Mouse (Mus musculus): ENCODE data around the gene Tmem40. TPM values are rescaled to one million over a fixed set of nuclear protein-coding genes. Genes with fewer than 3 reads are reported as not detected.

The Tmem40 gene
- 34.2 and 42.3 TPM in 2 replicates for polyA plus RNA-seq (2015; fragmentation: Nextera tagmentation; extraction: Ambion mirVana)

GRCm38 (mm10) chr6:115761995-115762756 is at the start of gene Tmem40:
Gene Tmem40 (minus strand): TSS chr6:115762410.
- Histone ChIP-seq H3K4me1 (ENCODE audit: control insufficient read depth, insufficient read depth, low read length) (peaks cover 19% of the 10 kb centered on the region), H3K4me2 (ENCODE audit: low read depth, low read length) (peak within 1 kb of the TSS; percentile 29; the same call in 1 of the 2 replicates), H3K9ac (ENCODE audit: low read length) (peak within 1 kb of the TSS; percentile 34; the same call in 1 of the 2 replicates), H3K36me3 (ENCODE audit: control insufficient read depth, insufficient read depth, low read length) (no peaks in the 10 kb centered on the region), H3K27me3 (ENCODE audit: control insufficient read depth, insufficient read depth, low read length) (no peaks in the 10 kb centered on the region), H3K27ac (ENCODE audit: low read length) (peak within 1 kb of the TSS; percentile 39; the same call in 1 of the 2 replicates), H3K4me3 (replicated peaks; ENCODE audit: low read length) (0 out of 2 replicates have a peak within 1 kb of the TSS, but pooled peaks have one; percentile 0), H3K9me3 (replicated peaks; ENCODE audit: control insufficient read depth, low read length) (no peaks in the 10 kb centered on the region)
- 0 out of 2 replicates have a peak, but pooled peaks have one; percentile 11 for ATAC-seq (ENCODE audit: insufficient read depth, low FRiP score)
- WGBS = 3% methylated on average over 9 of the region's 9 CpGs

- Histone ChIP-seq H3K27me3 (ENCODE audit: control insufficient read depth, insufficient read depth, low read length) (no peaks in the 10 kb centered on the region), H3K4me3 (replicated peaks; ENCODE audit: low read length) (no peak overlapping the region), H3K4me2 (ENCODE audit: low read depth, low read length) (no peak overlapping the region), H3K9me3 (replicated peaks; ENCODE audit: control insufficient read depth, low read length) (no peaks in the 10 kb centered on the region), H3K36me3 (ENCODE audit: control insufficient read depth, insufficient read depth, low read length) (peaks cover 7% of the 10 kb centered on the region; the same call in 1 of the 2 replicates), H3K27ac (ENCODE audit: low read length) (no peak overlapping the region), H3K4me1 (ENCODE audit: control insufficient read depth, insufficient read depth, low read length) (peaks cover 8% of the 10 kb centered on the region), H3K9ac (ENCODE audit: low read length) (no peak overlapping the region)
- no peak for ATAC-seq (ENCODE audit: insufficient read depth, low FRiP score)
- 67% methylated on average over 8 of the region's 8 CpGs for WGBS
Observed at GRCm38 (mm10) chr6:115811606-115812005, 49.4 kb upstream of the Tmem40 start.

GRCm38 (mm10) chr6:115808488-115809231 is 46.5 kb upstream of the Tmem40 start, which contains the start of gene Rpl32:
Gene Rpl32 (minus strand): TSS chr6:115808747.
- WGBS = under 1% methylated on average over 47 of the region's 47 CpGs

GRCm38 (mm10) chr6:115808196-115808487 is 45.9 kb upstream of the Tmem40 start:
- under 1% methylated on average over 22 of the region's 22 CpGs for WGBS
- Histone ChIP-seq H3K4me1 (ENCODE audit: control insufficient read depth, insufficient read depth, low read length) (peaks cover 15% of the 10 kb centered on the region), H3K27ac (ENCODE audit: low read length) (peak overlapping the region; percentile 86), H3K4me2 (ENCODE audit: low read depth, low read length) (peak overlapping the region; percentile 87), H3K36me3 (ENCODE audit: control insufficient read depth, insufficient read depth, low read length) (peaks cover 24% of the 10 kb centered on the region), H3K27me3 (ENCODE audit: control insufficient read depth, insufficient read depth, low read length) (no peaks in the 10 kb centered on the region), H3K9ac (ENCODE audit: low read length) (peak overlapping the region; percentile 99), H3K4me3 (replicated peaks; ENCODE audit: low read length) (peak overlapping the region; percentile 100), H3K9me3 (replicated peaks; ENCODE audit: control insufficient read depth, low read length) (no peaks in the 10 kb centered on the region)
- ATAC-seq (ENCODE audit: insufficient read depth, low FRiP score) = no peak

More at GRCm38 (mm10) chr6:115808488-115809231, 46.5 kb upstream of the Tmem40 start, which contains the start of gene Rpl32:
- H3K9me3 ChIP-seq (replicated peaks; ENCODE audit: control insufficient read depth, low read length) = no peaks in the 10 kb centered on the region
- peaks cover 24% of the 10 kb centered on the region for H3K36me3 ChIP-seq (ENCODE audit: control insufficient read depth, insufficient read depth, low read length)
- no peaks in the 10 kb centered on the region for H3K27me3 ChIP-seq (ENCODE audit: control insufficient read depth, insufficient read depth, low read length)
- peak within 1 kb of the TSS; percentile 99 for H3K9ac ChIP-seq (ENCODE audit: low read length)
- H3K4me2 ChIP-seq (ENCODE audit: low read depth, low read length) = peak within 1 kb of the TSS; percentile 87
- peak within 1 kb of the TSS; percentile 86 for H3K27ac ChIP-seq (ENCODE audit: low read length)
- ATAC-seq (ENCODE audit: insufficient read depth, low FRiP score) = peak; percentile 90
- peaks cover 15% of the 10 kb centered on the region for H3K4me1 ChIP-seq (ENCODE audit: control insufficient read depth, insufficient read depth, low read length)
- H3K4me3 ChIP-seq (replicated peaks; ENCODE audit: low read length) = peak within 1 kb of the TSS; percentile 100

GRCm38 (mm10) chr6:115807464-115808195 is 45.4 kb upstream of the Tmem40 start:
- peak overlapping the region; percentile 99 for H3K9ac ChIP-seq (ENCODE audit: low read length)
- H3K4me2 ChIP-seq (ENCODE audit: low read depth, low read length) = peak overlapping the region; percentile 87
- H3K9me3 ChIP-seq (replicated peaks; ENCODE audit: control insufficient read depth, low read length) = no peaks in the 10 kb centered on the region
- peak overlapping the region; percentile 100 for H3K4me3 ChIP-seq (replicated peaks; ENCODE audit: low read length)
- 2% methylated on average over 15 of the region's 15 CpGs for WGBS
- H3K4me1 ChIP-seq (ENCODE audit: control insufficient read depth, insufficient read depth, low read length) = peaks cover 15% of the 10 kb centered on the region
- no peaks in the 10 kb centered on the region for H3K27me3 ChIP-seq (ENCODE audit: control insufficient read depth, insufficient read depth, low read length)
- H3K36me3 ChIP-seq (ENCODE audit: control insufficient read depth, insufficient read depth, low read length) = peaks cover 24% of the 10 kb centered on the region
- no peak for ATAC-seq (ENCODE audit: insufficient read depth, low FRiP score)
- peak overlapping the region; percentile 86 for H3K27ac ChIP-seq (ENCODE audit: low read length)

- Histone ChIP-seq H3K4me1 (ENCODE audit: control insufficient read depth, insufficient read depth, low read length) (peaks cover 15% of the 10 kb centered on the region), H3K27ac (ENCODE audit: low read length) (no peak overlapping the region), H3K36me3 (ENCODE audit: control insufficient read depth, insufficient read depth, low read length) (peaks cover 29% of the 10 kb centered on the region), H3K9me3 (replicated peaks; ENCODE audit: control insufficient read depth, low read length) (no peaks in the 10 kb centered on the region), H3K27me3 (ENCODE audit: control insufficient read depth, insufficient read depth, low read length) (no peaks in the 10 kb centered on the region), H3K4me3 (replicated peaks; ENCODE audit: low read length) (no peak overlapping the region), H3K4me2 (ENCODE audit: low read depth, low read length) (no peak overlapping the region), H3K9ac (ENCODE audit: low read length) (no peak overlapping the region)
- 63% methylated on average over 10 of the region's 10 CpGs for WGBS
- no peak for ATAC-seq (ENCODE audit: insufficient read depth, low FRiP score)
Observed at GRCm38 (mm10) chr6:115804432-115805192, 42.4 kb upstream of the Tmem40 start.

GRCm38 (mm10) chr6:115803541-115804382 is 41.6 kb upstream of the Tmem40 start:
- H3K27me3 ChIP-seq (ENCODE audit: control insufficient read depth, insufficient read depth, low read length) = no peaks in the 10 kb centered on the region
- no peak for ATAC-seq (ENCODE audit: insufficient read depth, low FRiP score)
- no peak overlapping the region for H3K9ac ChIP-seq (ENCODE audit: low read length)
- H3K4me2 ChIP-seq (ENCODE audit: low read depth, low read length) = no peak overlapping the region
- no peak overlapping the region for H3K27ac ChIP-seq (ENCODE audit: low read length)
- H3K36me3 ChIP-seq (ENCODE audit: control insufficient read depth, insufficient read depth, low read length) = peaks cover 34% of the 10 kb centered on the region
- 43% methylated on average over 16 of the region's 16 CpGs for WGBS
- H3K4me1 ChIP-seq (ENCODE audit: control insufficient read depth, insufficient read depth, low read length) = peaks cover 15% of the 10 kb centered on the region
- H3K4me3 ChIP-seq (replicated peaks; ENCODE audit: low read length) = no peak overlapping the region
- H3K9me3 ChIP-seq (replicated peaks; ENCODE audit: control insufficient read depth, low read length) = no peaks in the 10 kb centered on the region

- Histone ChIP-seq H3K36me3 (ENCODE audit: control insufficient read depth, insufficient read depth, low read length) (peaks cover 29% of the 10 kb centered on the region), H3K9ac (ENCODE audit: low read length) (no peak overlapping the region), H3K27me3 (ENCODE audit: control insufficient read depth, insufficient read depth, low read length) (no peaks in the 10 kb centered on the region), H3K9me3 (replicated peaks; ENCODE audit: control insufficient read depth, low read length) (no peaks in the 10 kb centered on the region), H3K4me1 (ENCODE audit: control insufficient read depth, insufficient read depth, low read length) (peaks cover 9% of the 10 kb centered on the region), H3K4me3 (replicated peaks; ENCODE audit: low read length) (no peak overlapping the region), H3K4me2 (ENCODE audit: low read depth, low read length) (no peak overlapping the region), H3K27ac (ENCODE audit: low read length) (no peak overlapping the region)
- ATAC-seq (ENCODE audit: insufficient read depth, low FRiP score) = peak; percentile 44; the same call in 1 of the 2 replicates
- 87% methylated on average over 3 of the region's 3 CpGs for WGBS
Observed at GRCm38 (mm10) chr6:115801811-115802210, 39.6 kb upstream of the Tmem40 start.
